Mouse (Mus musculus): ENCODE measurements around the gene Clybl. TPM values are rescaled to one million over a fixed set of nuclear protein-coding genes. Genes with fewer than 3 reads are reported as not detected.

Gene Clybl
- total RNA-seq, 2 experiments from 2014 or later, result 82.6 to 144 TPM

- DNase-seq (ENCODE audit: low spot score in 2 of 2), result no peak
These were observed 65.7 kb downstream of the Clybl start for GRCm38 (mm10) chr14:122246919-122247859.

DNA sequence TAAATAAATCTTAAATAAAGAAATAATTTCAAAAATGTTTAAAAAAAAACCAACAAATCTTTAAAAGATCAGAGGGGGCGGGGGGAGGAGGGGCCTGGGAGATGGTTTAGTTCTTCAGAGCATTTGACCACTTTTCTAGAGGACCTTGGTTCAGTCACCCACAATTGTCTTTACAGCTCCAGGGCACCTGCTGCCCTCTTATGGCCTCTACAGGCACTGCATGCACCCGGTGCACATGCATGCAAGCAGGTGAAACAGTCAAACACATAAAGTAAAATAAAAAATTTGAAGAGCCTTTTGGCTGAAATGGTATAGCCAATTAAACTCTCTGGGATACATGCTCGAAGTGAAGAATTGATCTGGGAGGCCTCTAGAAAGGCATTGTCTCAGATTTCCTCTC is 67.6 kb downstream of the Clybl start:
- no peak for DNase-seq (ENCODE audit: low spot score in 2 of 2)

- DNase-seq (ENCODE audit: low spot score in 2 of 2), result no peak
These were observed 69.8 kb downstream of the Clybl start for GRCm38 (mm10) chr14:122251346-122251745.

GRCm38 (mm10) chr14:122255562-122256260 is 74.2 kb downstream of the Clybl start:
- no peak for DNase-seq (ENCODE audit: low spot score in 2 of 2)

GRCm38 (mm10) chr14:122256261-122256634 is 74.7 kb downstream of the Clybl start:
- no peak for DNase-seq (ENCODE audit: low spot score in 2 of 2)

DNA sequence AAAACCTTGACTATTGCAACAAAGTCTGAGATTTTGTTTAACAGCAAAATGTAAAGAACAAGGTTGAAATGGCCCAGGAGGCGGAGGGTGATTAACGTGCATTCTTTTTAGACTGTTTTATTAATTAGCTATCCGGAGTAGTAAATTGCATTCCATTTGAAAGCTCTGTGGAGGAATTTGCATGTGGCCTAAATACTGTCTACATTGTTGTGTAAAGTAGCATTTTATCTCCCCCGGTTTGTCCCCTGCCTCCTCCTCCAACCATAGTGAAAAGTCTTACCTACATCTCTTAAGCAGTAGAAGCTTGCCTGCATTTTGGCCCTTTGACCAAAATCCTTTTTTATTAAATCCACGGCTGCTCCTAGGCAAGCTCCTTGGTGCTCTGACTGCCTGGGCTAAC is 76.8 kb downstream of the Clybl start:
- no peak for DNase-seq (ENCODE audit: low spot score in 2 of 2)

- DNase-seq (ENCODE audit: low spot score in 2 of 2), result no peak
These were observed 79.7 kb downstream of the Clybl start for GRCm38 (mm10) chr14:122261250-122261649.

GRCm38 (mm10) chr14:122262851-122263659 is 81.6 kb downstream of the Clybl start:
- no peak for DNase-seq (ENCODE audit: low spot score in 2 of 2)

DNA sequence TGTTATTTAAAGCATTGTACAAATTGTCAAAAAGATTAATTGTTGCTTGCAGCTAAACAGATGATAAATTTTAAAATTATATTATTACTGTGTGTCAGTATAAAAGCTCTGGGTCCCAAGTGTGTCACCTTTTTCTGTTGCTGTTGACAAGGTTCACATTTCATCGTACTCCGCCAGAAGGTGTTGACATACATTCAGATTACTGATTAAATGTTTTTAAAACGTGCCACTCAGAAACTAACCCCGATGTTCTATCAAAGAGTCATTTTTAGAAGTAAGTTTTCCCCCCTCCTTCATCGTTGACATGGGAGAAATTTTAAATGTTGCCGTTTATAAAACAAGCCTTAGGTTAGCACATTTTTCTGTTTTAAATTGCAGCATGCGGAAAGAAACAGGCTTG is 83.7 kb downstream of the Clybl start:
- DNase-seq (ENCODE audit: low spot score in 2 of 2), result no peak

GRCm38 (mm10) chr14:122267590-122267989 is 86.1 kb downstream of the Clybl start:
- no peak for DNase-seq (ENCODE audit: low spot score in 2 of 2)

- DNase-seq (ENCODE audit: low spot score in 2 of 2), result no peak
These were observed 89.7 kb downstream of the Clybl start for GRCm38 (mm10) chr14:122271104-122271746.

DNA sequence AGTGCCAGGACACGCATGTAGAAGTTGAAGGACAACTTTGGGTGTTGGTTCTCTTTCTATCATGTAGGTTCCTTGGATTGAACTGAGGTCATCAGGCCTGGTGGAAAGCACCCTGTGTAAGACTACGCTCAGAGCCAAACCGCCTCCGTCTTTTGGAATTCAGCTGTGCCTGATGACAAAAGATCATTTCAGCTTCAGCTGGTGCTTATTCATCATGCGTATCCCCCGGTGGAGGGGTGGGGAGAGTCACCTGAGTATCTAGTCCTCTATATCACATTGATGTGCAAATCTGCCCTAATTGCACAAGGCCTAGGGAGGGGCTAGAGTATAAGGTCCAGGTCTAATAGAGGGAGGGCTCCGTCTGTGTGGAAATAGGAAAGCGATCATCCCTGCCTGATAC is 95.6 kb downstream of the Clybl start:
- no peak for DNase-seq (ENCODE audit: low spot score in 2 of 2)

GRCm38 (mm10) chr14:122279462-122280308 is 98.2 kb downstream of the Clybl start:
- DNase-seq (ENCODE audit: low spot score in 2 of 2), result no peak

DNA sequence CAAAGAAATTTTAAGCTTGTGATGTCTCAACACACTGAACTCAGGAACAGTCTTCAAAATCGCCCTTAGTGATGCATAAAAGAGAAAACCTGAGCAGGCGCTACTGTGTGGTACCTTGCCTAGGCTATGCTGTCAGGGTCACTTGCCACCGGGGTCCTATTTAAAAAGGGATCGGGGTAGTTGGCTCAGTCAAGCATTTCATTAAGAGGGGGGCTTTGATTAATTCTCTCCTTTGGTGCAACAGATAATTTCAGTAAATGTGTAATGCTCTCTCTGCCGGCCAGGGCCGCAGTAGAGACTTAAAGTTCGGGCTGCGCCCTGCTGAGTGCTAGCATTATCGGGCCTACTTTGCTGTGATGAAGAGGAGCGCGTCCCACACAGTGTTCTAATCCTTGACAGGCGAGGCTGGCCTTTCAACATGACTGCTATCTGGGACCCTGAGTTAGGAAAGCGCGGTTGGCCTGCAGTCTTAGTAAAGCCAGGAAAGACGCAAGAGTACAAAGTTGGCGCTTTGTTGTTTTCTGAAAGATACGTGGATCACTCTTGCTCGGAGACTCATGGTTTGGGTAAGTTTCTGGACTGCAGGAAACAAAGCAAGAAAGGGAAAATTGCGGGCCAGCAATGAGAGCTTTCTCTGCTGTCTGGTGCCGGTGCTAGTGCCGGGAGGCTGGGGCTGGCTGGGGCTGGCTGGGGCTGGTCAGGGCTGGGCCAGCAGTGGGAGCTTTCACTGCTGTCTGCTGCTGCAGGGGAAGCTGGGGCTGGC is 99.0 kb downstream of the Clybl start:
- DNase-seq (ENCODE audit: low spot score in 2 of 2), result no peak

DNA sequence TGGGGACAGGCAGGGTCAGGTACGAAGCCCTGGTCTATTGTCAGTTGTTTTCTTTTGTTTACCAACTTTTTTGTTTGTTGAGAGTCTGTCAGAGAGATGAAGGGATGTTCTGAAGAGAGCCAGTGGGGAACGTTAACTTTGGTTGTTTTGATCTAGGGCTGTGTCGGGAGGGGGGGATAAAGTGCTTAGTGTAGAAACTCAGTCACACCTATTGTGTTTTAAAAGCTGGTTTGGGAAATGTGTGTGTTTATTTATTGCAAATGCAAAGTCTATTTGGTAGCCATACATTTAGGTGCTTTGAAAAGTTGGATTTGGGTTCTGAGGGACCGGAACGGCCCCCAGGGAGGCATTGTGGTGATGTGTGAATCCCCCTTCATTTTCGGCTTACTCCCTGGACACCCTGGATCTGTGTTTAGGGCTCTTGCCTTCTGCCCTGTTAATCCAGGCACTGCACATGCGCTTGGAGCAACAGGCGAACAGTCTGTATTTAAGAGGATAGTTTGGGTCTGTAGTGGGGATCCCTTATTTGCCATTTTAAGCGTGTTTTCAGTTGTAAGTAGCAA is 99.6 kb downstream of the Clybl start:
- no peak for DNase-seq (ENCODE audit: low spot score in 2 of 2)

DNA sequence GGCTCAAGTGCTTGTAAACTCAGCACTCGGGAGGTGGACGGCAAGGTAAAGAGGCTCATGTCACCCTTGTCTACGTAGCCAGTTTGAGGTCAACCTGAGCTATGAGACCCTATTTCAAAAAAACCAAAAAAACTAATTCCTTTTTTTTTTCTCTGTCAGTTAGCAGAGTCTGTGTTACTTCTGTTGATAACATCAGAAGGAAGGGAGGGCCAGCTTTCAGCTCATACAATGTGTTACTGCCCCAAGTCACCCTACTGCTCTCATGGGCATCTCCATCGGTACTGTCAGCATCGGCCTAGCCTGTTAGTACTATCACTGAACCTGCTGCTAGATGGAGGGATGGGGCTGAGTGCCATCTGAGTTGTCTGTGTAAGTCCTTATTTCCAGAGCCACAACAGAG is 102.5 kb downstream of the Clybl start:
- no peak for DNase-seq (ENCODE audit: low spot score in 2 of 2)

- no peak for DNase-seq (ENCODE audit: low spot score in 2 of 2)
These were observed 114.9 kb downstream of the Clybl start for GRCm38 (mm10) chr14:122296399-122296798.

GRCm38 (mm10) chr14:122296864-122297263 is 115.4 kb downstream of the Clybl start:
- no peak for DNase-seq (ENCODE audit: low spot score in 2 of 2)

All from adrenal gland, adult 18-20 months (tissue).